Mouse (Mus musculus): ENCODE measurements around the gene Ltbp1. TPM values are rescaled to one million over a fixed set of nuclear protein-coding genes. Genes with fewer than 3 reads are reported as not detected.

Gene Ltbp1
- polyA plus RNA-seq, 1 experiment from 2014 or later = 6.7 TPM

GRCm38 (mm10) chr17:75096727-75097126, 91.4 kb downstream of the Ltbp1 start:
- H3K27me3 ChIP-seq = no peaks in the 10 kb centered on the region; the same call in 1 of the 2 replicates

GRCm38 (mm10) chr17:75097367-75097766, 92.0 kb downstream of the Ltbp1 start:
- Histone ChIP-seq H3K4me1 (no peaks in the 10 kb centered on the region), H3K9ac (replicated peaks) (no peak overlapping the region), H3K27ac (replicated peaks) (no peak overlapping the region), H3K36me3 (no peaks in the 10 kb centered on the region), H3K27me3 (no peaks in the 10 kb centered on the region; the same call in 1 of the 2 replicates), H3K9me3 (no peaks in the 10 kb centered on the region), H3K4me2 (replicated peaks) (no peak overlapping the region), H3K4me3 (no peak overlapping the region)
- 33% methylated on average over 3 of the region's 3 CpGs for WGBS
- no peak for ATAC-seq (ENCODE audit: low FRiP score, low read depth)

More at GRCm38 (mm10) chr17:75096727-75097126, 91.4 kb downstream of the Ltbp1 start:
- Histone ChIP-seq H3K9ac (replicated peaks) (no peak overlapping the region), H3K4me3 (no peak overlapping the region), H3K27ac (replicated peaks) (no peak overlapping the region), H3K36me3 (no peaks in the 10 kb centered on the region), H3K4me2 (replicated peaks) (no peak overlapping the region), H3K9me3 (no peaks in the 10 kb centered on the region), H3K4me1 (no peaks in the 10 kb centered on the region)
- ATAC-seq (ENCODE audit: low FRiP score, low read depth) = no peak
- 76% methylated on average over 7 of the region's 7 CpGs for WGBS

GRCm38 (mm10) chr17:75101215-75101614, 95.8 kb downstream of the Ltbp1 start:
- Histone ChIP-seq H3K9me3 (no peaks in the 10 kb centered on the region), H3K4me2 (replicated peaks) (no peak overlapping the region), H3K9ac (replicated peaks) (no peak overlapping the region), H3K36me3 (no peaks in the 10 kb centered on the region), H3K27ac (replicated peaks) (no peak overlapping the region), H3K4me1 (no peaks in the 10 kb centered on the region), H3K4me3 (no peak overlapping the region), H3K27me3 (no peaks in the 10 kb centered on the region; the same call in 1 of the 2 replicates)
- 52% methylated on average over 4 of the region's 4 CpGs for WGBS
- no peak for ATAC-seq (ENCODE audit: low FRiP score, low read depth)

- Histone ChIP-seq H3K27me3 (no peaks in the 10 kb centered on the region; the same call in 1 of the 2 replicates), H3K4me1 (no peaks in the 10 kb centered on the region), H3K4me2 (replicated peaks) (no peak overlapping the region), H3K4me3 (no peak overlapping the region), H3K36me3 (no peaks in the 10 kb centered on the region), H3K9ac (replicated peaks) (no peak overlapping the region), H3K27ac (replicated peaks) (no peak overlapping the region), H3K9me3 (no peaks in the 10 kb centered on the region)
- whole genome bisulfite sequencing = 88% methylated on average over 8 of the region's 8 CpGs
- no peak for ATAC-seq (ENCODE audit: low FRiP score, low read depth)
Observed at GRCm38 (mm10) chr17:75101994-75102393, 96.6 kb downstream of the Ltbp1 start.

GRCm38 (mm10) chr17:75107412-75107811, 102.0 kb downstream of the Ltbp1 start:
- 74% methylated on average over 7 of the region's 7 CpGs for WGBS
- Histone ChIP-seq H3K9me3 (no peaks in the 10 kb centered on the region), H3K36me3 (no peaks in the 10 kb centered on the region), H3K9ac (replicated peaks) (no peak overlapping the region), H3K27me3 (no peaks in the 10 kb centered on the region), H3K4me1 (no peaks in the 10 kb centered on the region), H3K4me2 (replicated peaks) (no peak overlapping the region), H3K4me3 (no peak overlapping the region), H3K27ac (replicated peaks) (no peak overlapping the region)
- ATAC-seq (ENCODE audit: low FRiP score, low read depth) = no peak

- ATAC-seq (ENCODE audit: low FRiP score, low read depth) = no peak
- Histone ChIP-seq H3K4me3 (no peak overlapping the region), H3K36me3 (no peaks in the 10 kb centered on the region), H3K27me3 (no peaks in the 10 kb centered on the region), H3K4me2 (replicated peaks) (no peak overlapping the region), H3K27ac (replicated peaks) (no peak overlapping the region), H3K9me3 (no peaks in the 10 kb centered on the region), H3K9ac (replicated peaks) (no peak overlapping the region), H3K4me1 (no peaks in the 10 kb centered on the region)
- WGBS = 61% methylated on average over 5 of the region's 5 CpGs
Observed at GRCm38 (mm10) chr17:75107879-75108278, 102.5 kb downstream of the Ltbp1 start.

GRCm38 (mm10) chr17:75109081-75109716, 103.8 kb downstream of the Ltbp1 start:
- no peak overlapping the region for H3K27ac ChIP-seq (replicated peaks)
- H3K4me1 ChIP-seq = no peaks in the 10 kb centered on the region
- ATAC-seq (ENCODE audit: low FRiP score, low read depth) = no peak
- H3K4me2 ChIP-seq (replicated peaks) = no peak overlapping the region
- H3K27me3 ChIP-seq = no peaks in the 10 kb centered on the region
- no peaks in the 10 kb centered on the region for H3K36me3 ChIP-seq
- H3K4me3 ChIP-seq = no peak overlapping the region
- H3K9ac ChIP-seq (replicated peaks) = no peak overlapping the region
- no peaks in the 10 kb centered on the region for H3K9me3 ChIP-seq
- WGBS = 73% methylated on average over 5 of the region's 5 CpGs

GRCm38 (mm10) chr17:75110252-75111205, 105.2 kb downstream of the Ltbp1 start:
- H3K4me1 ChIP-seq = no peaks in the 10 kb centered on the region
- no peak overlapping the region for H3K4me2 ChIP-seq (replicated peaks)
- no peaks in the 10 kb centered on the region for H3K27me3 ChIP-seq
- H3K36me3 ChIP-seq = no peaks in the 10 kb centered on the region
- H3K9me3 ChIP-seq = no peaks in the 10 kb centered on the region
- WGBS = 87% methylated on average over 16 of the region's 16 CpGs
- no peak overlapping the region for H3K9ac ChIP-seq (replicated peaks)
- no peak overlapping the region for H3K27ac ChIP-seq (replicated peaks)
- ATAC-seq (ENCODE audit: low FRiP score, low read depth) = no peak
- H3K4me3 ChIP-seq = no peak overlapping the region

- Histone ChIP-seq H3K9me3 (no peaks in the 10 kb centered on the region), H3K4me2 (replicated peaks) (no peak overlapping the region), H3K4me3 (no peak overlapping the region), H3K36me3 (no peaks in the 10 kb centered on the region), H3K27me3 (no peaks in the 10 kb centered on the region), H3K4me1 (peaks cover 5% of the 10 kb centered on the region; the same call in 1 of the 2 replicates), H3K9ac (replicated peaks) (no peak overlapping the region), H3K27ac (replicated peaks) (no peak overlapping the region)
- 82% methylated on average over 8 of the region's 8 CpGs for WGBS
- no peak for ATAC-seq (ENCODE audit: low FRiP score, low read depth)
Observed at GRCm38 (mm10) chr17:75115594-75115993, 110.2 kb downstream of the Ltbp1 start.

GRCm38 (mm10) chr17:75118896-75119295, 113.5 kb downstream of the Ltbp1 start:
- H3K4me3 ChIP-seq = no peak overlapping the region
- WGBS = 92% methylated on average over 3 of the region's 3 CpGs
- ATAC-seq (ENCODE audit: low FRiP score, low read depth) = no peak
- H3K4me2 ChIP-seq (replicated peaks) = no peak overlapping the region
- H3K9ac ChIP-seq (replicated peaks) = no peak overlapping the region
- no peaks in the 10 kb centered on the region for H3K9me3 ChIP-seq
- no peaks in the 10 kb centered on the region for H3K36me3 ChIP-seq
- no peak overlapping the region for H3K27ac ChIP-seq (replicated peaks)
- peaks cover 5% of the 10 kb centered on the region; the same call in 1 of the 2 replicates for H3K4me1 ChIP-seq
- no peaks in the 10 kb centered on the region for H3K27me3 ChIP-seq

- Histone ChIP-seq H3K4me2 (replicated peaks) (no peak overlapping the region), H3K4me1 (peaks cover 5% of the 10 kb centered on the region; the same call in 1 of the 2 replicates), H3K9ac (replicated peaks) (no peak overlapping the region), H3K4me3 (no peak overlapping the region), H3K9me3 (no peaks in the 10 kb centered on the region), H3K27me3 (no peaks in the 10 kb centered on the region), H3K36me3 (no peaks in the 10 kb centered on the region), H3K27ac (replicated peaks) (no peak overlapping the region)
- 77% methylated on average over 3 of the region's 3 CpGs for WGBS
- ATAC-seq (ENCODE audit: low FRiP score, low read depth) = no peak
Observed at GRCm38 (mm10) chr17:75119422-75119821, 114.1 kb downstream of the Ltbp1 start.

- Histone ChIP-seq H3K27ac (replicated peaks) (no peak overlapping the region), H3K9ac (replicated peaks) (no peak overlapping the region), H3K4me2 (replicated peaks) (no peak overlapping the region), H3K27me3 (no peaks in the 10 kb centered on the region), H3K36me3 (no peaks in the 10 kb centered on the region), H3K4me3 (no peak overlapping the region), H3K9me3 (no peaks in the 10 kb centered on the region), H3K4me1 (peaks cover 5% of the 10 kb centered on the region; the same call in 1 of the 2 replicates)
- ATAC-seq (ENCODE audit: low FRiP score, low read depth) = no peak
- 41% methylated on average over 6 of the region's 6 CpGs for WGBS
Observed at GRCm38 (mm10) chr17:75120071-75120470, 114.7 kb downstream of the Ltbp1 start.
